Mouse (Mus musculus) megakaryocyte-erythroid progenitor cell, adult 5-6 weeks (primary cell): ENCODE results near the gene Olfr291. TPM values are rescaled to one million over a fixed set of nuclear protein-coding genes. Genes with fewer than 3 reads are reported as not detected.

ENCODE experiments used
- ATAC-seq: replicated peaks from 2 replicates; pipeline ENCODE4 v1.8.0; 2016; ENCODE audit warnings: mild to moderate bottlenecking, inconsistent platforms; ENCODE audit not compliant: severe bottlenecking, poor library complexity, low FRiP score, low TSS enrichment
- total RNA-seq, 2 experiments: library from RNA; stranded (forward) in 1 of 2; stranded (reverse) in 1 of 2; fragments of 200-1000, 215-1000 nt in 1 of 2; fragments of >200 nt in 1 of 2; fragmentation: Nextera tagmentation in 1 of 2; gene quantifications; 2 replicates each; pipeline ENCODE4 v1.2.3; 2014 to 2017

Olfr291 gene
- total RNA-seq (2014; fragmentation: Nextera tagmentation): not detected in 2 replicates
- not detected in 2 replicates for total RNA-seq (2017)

DNA sequence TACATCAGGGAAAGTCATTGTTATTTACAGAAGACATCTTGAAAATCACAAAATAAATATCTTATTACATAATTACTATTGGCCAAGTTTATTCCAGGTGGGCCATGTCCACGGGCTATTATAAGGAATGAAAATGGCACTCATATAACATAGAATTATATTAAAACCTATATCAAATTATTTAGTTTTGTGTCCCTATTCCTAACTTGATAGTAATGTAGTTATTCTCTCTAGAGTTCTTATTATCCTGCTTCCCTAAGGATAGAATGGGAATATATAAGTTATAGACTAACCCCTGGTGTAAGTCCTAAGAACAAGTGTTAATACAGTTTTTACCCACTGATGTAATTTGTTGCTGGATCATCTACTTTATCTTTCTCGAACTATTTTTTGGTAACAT is at the start of gene Olfr291:
Olfr291 (plus strand) TSS at position 301 of the 400 bp plus-strand sequence.
- ATAC-seq: no peak

DNA sequence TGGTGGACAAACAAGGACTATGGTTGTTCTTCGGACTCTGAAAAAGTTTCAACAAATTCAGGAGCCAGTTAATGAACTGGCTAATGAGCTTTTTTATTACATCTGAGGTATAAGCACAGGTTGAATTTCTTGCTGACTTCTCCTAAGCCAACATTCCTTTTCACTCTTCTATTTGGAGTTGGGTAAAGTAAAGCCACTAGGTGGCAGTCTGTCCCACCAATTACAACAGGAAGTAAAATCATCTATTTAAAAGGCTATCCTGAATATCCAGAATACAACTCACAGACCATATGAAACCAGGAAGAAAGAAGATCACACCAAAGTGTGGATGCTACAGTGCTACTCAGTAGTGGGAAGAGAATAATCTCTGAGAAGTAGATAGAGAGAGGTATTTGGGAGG is 48.1 kb upstream of the Olfr291 start:
- ATAC-seq: 0 out of 2 replicates have a peak, but pooled peaks have one; percentile 63

DNA sequence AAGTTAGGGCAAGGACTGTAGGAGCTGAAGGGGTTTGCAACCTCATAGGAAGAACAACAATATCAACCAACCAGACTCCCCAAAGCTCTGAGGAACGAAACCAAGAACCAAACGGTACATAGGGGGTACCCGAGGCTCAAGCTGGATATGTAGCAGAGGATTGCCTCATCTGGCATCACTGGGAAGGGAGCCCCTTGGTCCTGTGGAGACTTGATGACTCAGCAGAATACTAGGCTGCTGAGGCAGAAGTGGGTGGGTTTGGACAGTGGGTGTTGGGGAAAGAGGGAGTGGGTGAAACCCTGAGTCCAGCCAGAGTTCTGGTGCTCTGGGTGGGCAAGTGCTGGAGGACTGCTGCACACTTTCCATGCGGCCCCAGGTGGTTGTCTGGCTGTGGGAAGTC is 47.2 kb upstream of the Olfr291 start:
- no peak for ATAC-seq

GRCm38 (mm10) chr7:84884530-84884929 is 31.2 kb downstream of the Olfr291 start:
- ATAC-seq: no peak

Other genes starting within 250 kb of the Olfr291 start
- gene Fah, start 246.8 kb upstream of the Olfr291 start, total RNA-seq (2014; fragmentation: Nextera tagmentation): not detected in 2 replicates
- 2.2 and 7.9 TPM in 2 replicates for gene Fah, start 246.8 kb upstream of the Olfr291 start, total RNA-seq (2017)
- 43.5 and 56.6 TPM in 2 replicates for gene Zfand6, start 163.6 kb upstream of the Olfr291 start, total RNA-seq (2014; fragmentation: Nextera tagmentation)
- 56.0 and 81.6 TPM in 2 replicates for gene Zfand6, start 163.6 kb upstream of the Olfr291 start, total RNA-seq (2017)
- not detected in 2 replicates for gene Vmn2r65, start 110.6 kb downstream of the Olfr291 start, total RNA-seq (2014; fragmentation: Nextera tagmentation)
- not detected in 2 replicates for gene Vmn2r65, start 110.6 kb downstream of the Olfr291 start, total RNA-seq (2017)
- gene Vmn2r66, start 158.7 kb downstream of the Olfr291 start, total RNA-seq (2014; fragmentation: Nextera tagmentation): not detected in 2 replicates
- gene Vmn2r66, start 158.7 kb downstream of the Olfr291 start, total RNA-seq (2017): not detected in 2 replicates